Mouse (Mus musculus): ENCODE results near the gene Itgb7. TPM values are rescaled to one million over a fixed set of nuclear protein-coding genes. Genes with fewer than 3 reads are reported as not detected.

Itgb7 gene
- polyA plus RNA-seq, 1 experiment from 2014 or later = 1.6 TPM

- no peaks in the 10 kb centered on the region for H3K36me3 ChIP-seq (ENCODE audit: control insufficient read depth, insufficient read depth, low read length)
- H3K9ac ChIP-seq (replicated peaks; ENCODE audit: low read depth, low read length) = peak overlapping the region; percentile 52
- H3K27ac ChIP-seq (ENCODE audit: low read depth, low read length) = peak overlapping the region; percentile 73; the same call in 1 of the 2 replicates
- H3K9me3 ChIP-seq (ENCODE audit: control insufficient read depth, low read length) = no peaks in the 10 kb centered on the region
- ATAC-seq (ENCODE audit: low read depth) = no peak
- 3% methylated on average over 14 of the region's 14 CpGs for WGBS
- peaks cover 12% of the 10 kb centered on the region for H3K27me3 ChIP-seq (ENCODE audit: control insufficient read depth, insufficient read depth, low read length)
- peak overlapping the region; percentile 98 for H3K4me2 ChIP-seq (ENCODE audit: low read depth, low read length)
- H3K4me1 ChIP-seq (ENCODE audit: control insufficient read depth, insufficient read depth, low read length) = peaks cover 18% of the 10 kb centered on the region; the same call in 1 of the 2 replicates
- peak overlapping the region; percentile 50 for H3K4me3 ChIP-seq (ENCODE audit: low read depth, low read length)
Measured at GRCm38 (mm10) chr15:102245461-102245881, 13.7 kb upstream of the Itgb7 start.

DNA sequence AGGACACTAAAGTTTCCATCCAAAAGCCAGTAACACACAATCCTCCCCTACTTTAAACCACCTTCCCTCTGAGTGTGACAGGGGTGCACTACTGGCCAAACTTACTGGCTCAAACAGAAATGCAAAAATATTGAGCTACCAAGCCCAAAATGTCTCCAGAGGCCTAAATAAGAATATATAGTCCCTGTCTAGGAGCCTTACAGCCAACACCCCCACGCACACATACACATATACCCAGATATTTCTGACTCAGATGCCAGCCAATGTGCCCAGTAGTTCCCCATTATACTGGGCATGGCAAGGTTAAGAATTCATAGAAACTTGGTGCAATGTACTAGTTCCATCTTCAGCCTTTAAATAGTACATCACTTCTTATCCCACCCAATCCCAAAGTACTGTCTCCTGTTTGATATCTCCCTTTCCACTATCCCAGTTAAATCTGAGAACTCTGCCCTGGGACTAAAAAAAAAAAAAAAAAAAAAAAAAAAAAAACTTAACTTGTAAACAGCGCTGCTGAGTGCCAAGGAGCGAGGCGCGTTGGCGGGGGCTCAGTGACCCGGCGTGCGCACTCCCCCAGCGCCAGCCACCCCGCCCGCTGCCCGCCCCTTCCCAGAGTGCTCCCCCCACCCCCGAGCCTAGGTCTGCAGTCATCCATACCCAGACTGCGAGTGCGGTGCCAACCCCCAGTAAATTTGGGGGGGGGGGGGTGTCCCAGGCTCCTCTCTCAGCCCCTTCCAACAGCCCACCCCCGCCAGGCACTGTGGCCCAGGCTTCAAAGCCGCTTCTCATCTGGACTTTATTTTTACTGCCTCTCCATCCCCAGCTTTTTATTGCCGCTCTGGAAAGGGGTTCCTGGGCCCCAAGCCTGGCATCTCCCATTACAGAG is 12.8 kb upstream of the Itgb7 start:
- H3K4me2 ChIP-seq (ENCODE audit: low read depth, low read length) = peak overlapping the region; percentile 98
- ATAC-seq (ENCODE audit: low read depth) = no peak
- H3K4me3 ChIP-seq (ENCODE audit: low read depth, low read length) = peak overlapping the region; percentile 50
- H3K9ac ChIP-seq (replicated peaks; ENCODE audit: low read depth, low read length) = peak overlapping the region; percentile 37; the same call in 1 of the 2 replicates
- peaks cover 12% of the 10 kb centered on the region for H3K27me3 ChIP-seq (ENCODE audit: control insufficient read depth, insufficient read depth, low read length)
- WGBS = 6% methylated on average over 17 of the region's 19 CpGs
- no peak overlapping the region for H3K27ac ChIP-seq (ENCODE audit: low read depth, low read length)
- peaks cover 18% of the 10 kb centered on the region; the same call in 1 of the 2 replicates for H3K4me1 ChIP-seq (ENCODE audit: control insufficient read depth, insufficient read depth, low read length)
- no peaks in the 10 kb centered on the region for H3K36me3 ChIP-seq (ENCODE audit: control insufficient read depth, insufficient read depth, low read length)
- H3K9me3 ChIP-seq (ENCODE audit: control insufficient read depth, low read length) = no peaks in the 10 kb centered on the region

DNA sequence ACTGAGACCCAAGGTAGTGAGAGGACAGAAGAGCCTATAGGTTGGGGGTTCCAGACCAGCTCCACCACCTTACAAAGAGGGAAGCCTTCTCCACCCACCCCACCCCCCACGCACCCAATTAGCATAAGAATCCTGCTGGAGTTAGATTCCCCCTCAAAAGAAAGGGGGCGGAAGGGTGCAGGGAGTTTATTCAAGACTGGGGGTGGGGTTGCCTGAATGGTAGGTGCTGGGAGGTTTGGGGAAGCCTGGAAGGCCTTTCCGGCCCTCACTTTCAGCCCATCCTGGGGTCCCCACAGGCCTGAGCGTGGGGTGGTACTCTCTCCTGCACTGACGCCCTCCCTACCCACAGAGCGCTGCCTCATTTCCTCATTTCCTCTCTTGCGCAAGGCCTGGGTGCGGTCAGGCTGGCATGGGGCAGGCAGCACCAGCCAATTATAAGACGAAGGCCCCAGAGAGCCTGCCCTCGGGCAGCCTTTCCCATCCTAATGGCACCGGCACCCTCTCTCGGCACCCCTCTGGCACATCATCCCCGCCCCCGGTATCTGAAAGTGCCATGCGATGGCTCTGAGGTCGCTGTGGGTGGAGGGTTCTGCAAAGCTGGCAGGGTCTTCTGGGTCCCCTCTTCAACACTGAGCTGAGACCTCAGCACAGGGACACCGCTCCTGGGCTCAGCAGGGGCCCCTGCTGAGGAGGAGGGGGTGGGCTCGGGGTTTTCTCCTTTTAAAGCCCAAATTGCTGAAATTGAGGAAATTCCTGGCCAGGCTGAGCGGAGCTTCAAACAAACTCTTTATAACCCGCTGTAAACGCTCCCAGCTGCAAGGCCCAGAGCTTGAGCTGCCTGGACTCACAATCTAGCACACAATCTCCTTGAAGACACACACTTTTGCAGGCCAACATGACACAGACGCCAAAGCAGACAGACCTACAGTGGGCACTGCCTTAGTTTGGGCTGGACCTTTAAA is 11.8 kb upstream of the Itgb7 start:
- 14% methylated on average over 22 of the region's 22 CpGs for WGBS
- H3K4me3 ChIP-seq (ENCODE audit: low read depth, low read length) = no peak overlapping the region
- ATAC-seq (ENCODE audit: low read depth) = no peak
- H3K9ac ChIP-seq (replicated peaks; ENCODE audit: low read depth, low read length) = 0 out of 2 replicates have a peak overlapping the region, but pooled peaks have one; percentile 7
- no peak overlapping the region for H3K27ac ChIP-seq (ENCODE audit: low read depth, low read length)
- no peaks in the 10 kb centered on the region for H3K9me3 ChIP-seq (ENCODE audit: control insufficient read depth, low read length)
- H3K4me1 ChIP-seq (ENCODE audit: control insufficient read depth, insufficient read depth, low read length) = peaks cover 18% of the 10 kb centered on the region; the same call in 1 of the 2 replicates
- H3K27me3 ChIP-seq (ENCODE audit: control insufficient read depth, insufficient read depth, low read length) = peaks cover 12% of the 10 kb centered on the region
- H3K36me3 ChIP-seq (ENCODE audit: control insufficient read depth, insufficient read depth, low read length) = no peaks in the 10 kb centered on the region
- peak overlapping the region; percentile 98 for H3K4me2 ChIP-seq (ENCODE audit: low read depth, low read length)

DNA sequence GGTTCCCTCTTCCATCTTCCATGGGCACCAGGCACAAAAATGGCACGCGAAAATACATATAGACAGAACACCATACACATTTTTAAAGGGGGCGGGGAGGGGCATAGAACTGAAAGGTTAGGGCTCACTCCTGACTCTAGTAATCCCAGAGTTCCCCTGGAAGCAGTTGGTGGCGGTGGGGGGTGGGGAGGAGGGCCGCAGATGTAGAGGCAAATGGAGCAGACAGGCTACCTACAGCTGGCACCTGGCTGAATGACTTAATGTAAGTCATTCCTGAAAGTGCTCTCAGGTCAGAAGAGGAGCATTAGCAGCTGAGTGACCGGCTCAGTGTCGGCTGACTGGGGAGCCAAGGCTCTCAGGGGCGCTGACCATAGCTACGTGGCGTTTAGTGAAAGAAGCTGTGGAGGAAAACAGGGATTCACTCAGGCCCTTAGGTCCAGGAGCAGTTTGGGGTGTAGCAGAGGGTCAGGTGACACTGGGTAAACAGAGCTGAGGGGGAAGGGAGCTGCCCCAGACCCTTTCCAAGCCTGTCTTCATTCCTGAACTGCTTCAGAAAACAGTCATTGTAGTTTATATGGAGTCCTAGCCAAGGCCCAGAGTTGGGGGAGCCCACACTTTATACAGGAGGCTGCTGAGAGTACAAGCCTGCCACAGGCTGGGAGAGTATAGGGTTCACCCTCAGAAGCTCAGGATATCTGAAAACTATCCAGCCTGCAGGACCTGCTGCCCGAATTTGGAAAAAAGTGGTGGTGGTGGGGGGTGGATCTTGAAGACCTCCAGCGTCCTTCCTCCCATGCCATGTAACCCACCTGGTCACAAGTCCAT is 10.9 kb upstream of the Itgb7 start:
- ATAC-seq (ENCODE audit: low read depth) = no peak
- H3K27ac ChIP-seq (ENCODE audit: low read depth, low read length) = no peak overlapping the region
- no peak overlapping the region for H3K9ac ChIP-seq (replicated peaks; ENCODE audit: low read depth, low read length)
- no peak overlapping the region for H3K4me2 ChIP-seq (ENCODE audit: low read depth, low read length)
- H3K4me1 ChIP-seq (ENCODE audit: control insufficient read depth, insufficient read depth, low read length) = peaks cover 15% of the 10 kb centered on the region; the same call in 1 of the 2 replicates
- H3K9me3 ChIP-seq (ENCODE audit: control insufficient read depth, low read length) = no peaks in the 10 kb centered on the region
- H3K4me3 ChIP-seq (ENCODE audit: low read depth, low read length) = no peak overlapping the region
- WGBS = 26% methylated on average over 12 of the region's 12 CpGs
- peaks cover 10% of the 10 kb centered on the region for H3K27me3 ChIP-seq (ENCODE audit: control insufficient read depth, insufficient read depth, low read length)
- no peaks in the 10 kb centered on the region for H3K36me3 ChIP-seq (ENCODE audit: control insufficient read depth, insufficient read depth, low read length)

GRCm38 (mm10) chr15:102240607-102241006 is 8.9 kb upstream of the Itgb7 start:
- H3K27ac ChIP-seq (ENCODE audit: low read depth, low read length) = no peak overlapping the region
- H3K27me3 ChIP-seq (ENCODE audit: control insufficient read depth, insufficient read depth, low read length) = peaks cover 9% of the 10 kb centered on the region
- no peaks in the 10 kb centered on the region for H3K9me3 ChIP-seq (ENCODE audit: control insufficient read depth, low read length)
- H3K36me3 ChIP-seq (ENCODE audit: control insufficient read depth, insufficient read depth, low read length) = no peaks in the 10 kb centered on the region
- no peak overlapping the region for H3K4me2 ChIP-seq (ENCODE audit: low read depth, low read length)
- peaks cover 12% of the 10 kb centered on the region; the same call in 1 of the 2 replicates for H3K4me1 ChIP-seq (ENCODE audit: control insufficient read depth, insufficient read depth, low read length)
- ATAC-seq (ENCODE audit: low read depth) = no peak
- no peak overlapping the region for H3K9ac ChIP-seq (replicated peaks; ENCODE audit: low read depth, low read length)
- 76% methylated on average over 4 of the region's 4 CpGs for WGBS
- no peak overlapping the region for H3K4me3 ChIP-seq (ENCODE audit: low read depth, low read length)

DNA sequence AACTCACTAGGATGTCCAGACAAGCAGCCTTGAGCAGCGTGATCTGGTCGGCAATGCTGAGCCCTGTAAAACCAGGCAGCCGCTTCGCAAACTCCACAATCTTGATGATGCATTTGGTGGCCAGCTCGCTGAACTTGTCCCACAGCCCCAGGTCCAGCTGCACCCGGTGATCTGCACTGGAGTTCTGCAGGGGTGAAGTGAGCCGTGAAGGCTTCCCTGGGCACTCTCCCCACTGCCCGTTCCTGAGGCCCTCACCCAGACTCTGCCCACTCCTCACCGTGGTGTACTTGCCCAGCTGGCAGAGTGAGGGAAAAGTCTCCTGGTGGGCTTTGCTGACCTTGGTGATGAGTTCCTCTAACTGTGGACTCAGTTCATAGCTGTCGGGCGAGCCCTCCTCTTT is 8.1 kb upstream of the Itgb7 start:
- Histone ChIP-seq H3K36me3 (ENCODE audit: control insufficient read depth, insufficient read depth, low read length) (no peaks in the 10 kb centered on the region), H3K4me2 (ENCODE audit: low read depth, low read length) (no peak overlapping the region), H3K27me3 (ENCODE audit: control insufficient read depth, insufficient read depth, low read length) (peaks cover 9% of the 10 kb centered on the region), H3K4me1 (ENCODE audit: control insufficient read depth, insufficient read depth, low read length) (peaks cover 10% of the 10 kb centered on the region; the same call in 1 of the 2 replicates), H3K9me3 (ENCODE audit: control insufficient read depth, low read length) (no peaks in the 10 kb centered on the region), H3K27ac (ENCODE audit: low read depth, low read length) (no peak overlapping the region), H3K4me3 (ENCODE audit: low read depth, low read length) (no peak overlapping the region), H3K9ac (replicated peaks; ENCODE audit: low read depth, low read length) (no peak overlapping the region)
- ATAC-seq (ENCODE audit: low read depth) = no peak
- WGBS = 77% methylated on average over 11 of the region's 11 CpGs

GRCm38 (mm10) chr15:102239260-102239590 is 7.5 kb upstream of the Itgb7 start:
- peaks cover 7% of the 10 kb centered on the region for H3K27me3 ChIP-seq (ENCODE audit: control insufficient read depth, insufficient read depth, low read length)
- no peak overlapping the region for H3K4me2 ChIP-seq (ENCODE audit: low read depth, low read length)
- peak; percentile 78; the same call in 1 of the 2 replicates for ATAC-seq (ENCODE audit: low read depth)
- no peak overlapping the region for H3K27ac ChIP-seq (ENCODE audit: low read depth, low read length)
- H3K4me3 ChIP-seq (ENCODE audit: low read depth, low read length) = no peak overlapping the region
- no peaks in the 10 kb centered on the region for H3K9me3 ChIP-seq (ENCODE audit: control insufficient read depth, low read length)
- no peaks in the 10 kb centered on the region for H3K36me3 ChIP-seq (ENCODE audit: control insufficient read depth, insufficient read depth, low read length)
- H3K9ac ChIP-seq (replicated peaks; ENCODE audit: low read depth, low read length) = no peak overlapping the region
- WGBS = 15% methylated on average over 9 of the region's 9 CpGs
- peaks cover 8% of the 10 kb centered on the region; the same call in 1 of the 2 replicates for H3K4me1 ChIP-seq (ENCODE audit: control insufficient read depth, insufficient read depth, low read length)

GRCm38 (mm10) chr15:102238543-102239259 is 7.0 kb upstream of the Itgb7 start:
- Histone ChIP-seq H3K9ac (replicated peaks; ENCODE audit: low read depth, low read length) (no peak overlapping the region), H3K27ac (ENCODE audit: low read depth, low read length) (no peak overlapping the region), H3K27me3 (ENCODE audit: control insufficient read depth, insufficient read depth, low read length) (peaks cover 3% of the 10 kb centered on the region; the same call in 1 of the 2 replicates), H3K36me3 (ENCODE audit: control insufficient read depth, insufficient read depth, low read length) (no peaks in the 10 kb centered on the region), H3K4me1 (ENCODE audit: control insufficient read depth, insufficient read depth, low read length) (peaks cover 5% of the 10 kb centered on the region; the same call in 1 of the 2 replicates), H3K4me2 (ENCODE audit: low read depth, low read length) (no peak overlapping the region), H3K9me3 (ENCODE audit: control insufficient read depth, low read length) (no peaks in the 10 kb centered on the region), H3K4me3 (ENCODE audit: low read depth, low read length) (no peak overlapping the region)
- 92% methylated on average over 14 of the region's 14 CpGs for whole genome bisulfite sequencing
- ATAC-seq (ENCODE audit: low read depth) = no peak

Data from neural tube, embryonic 14.5 days (tissue).